Mouse (Mus musculus) adipocyte (in vitro differentiated cells): ENCODE data around the gene Hoxa2.

Experiments
- DNase-seq: peaks from one replicate; pipeline ENCODE4 v3.0.0-alpha.2; 2016; ENCODE audit warnings: low spot score

The Hoxa2 gene

GRCm38 (mm10) chr6:52179690-52180089, 15.1 kb upstream of the Hoxa2 start:
- no peak for DNase-seq

GRCm38 (mm10) chr6:52178918-52179665, 14.5 kb upstream of the Hoxa2 start:
- DNase-seq: no peak

- no peak for DNase-seq
Measured at GRCm38 (mm10) chr6:52177806-52178205, 13.2 kb upstream of the Hoxa2 start.

GRCm38 (mm10) chr6:52177061-52177735, 12.6 kb upstream of the Hoxa2 start, which contains the start of gene 5730596B20Rik:
5730596B20Rik (plus strand) TSS chr6:52177498.
- DNase-seq: no peak

- DNase-seq: no peak
Measured at GRCm38 (mm10) chr6:52176391-52176790, 11.8 kb upstream of the Hoxa2 start.

- DNase-seq: no peak
Measured at GRCm38 (mm10) chr6:52175864-52176263, 11.2 kb upstream of the Hoxa2 start.

- no peak for DNase-seq
Measured at GRCm38 (mm10) chr6:52174968-52175751, 10.5 kb upstream of the Hoxa2 start.

GRCm38 (mm10) chr6:52173648-52174047, 9.0 kb upstream of the Hoxa2 start:
- no peak for DNase-seq

GRCm38 (mm10) chr6:52172501-52172900, 7.9 kb upstream of the Hoxa2 start:
- DNase-seq: peak; percentile 88

- no peak for DNase-seq
Measured at GRCm38 (mm10) chr6:52171938-52172337, 7.3 kb upstream of the Hoxa2 start.

- peak; percentile 65 for DNase-seq
Measured at GRCm38 (mm10) chr6:52171331-52171730, 6.7 kb upstream of the Hoxa2 start.

GRCm38 (mm10) chr6:52170898-52171223, 6.2 kb upstream of the Hoxa2 start:
- DNase-seq: no peak

GRCm38 (mm10) chr6:52170166-52170897, 5.7 kb upstream of the Hoxa2 start:
- no peak for DNase-seq

- DNase-seq: no peak
Measured at GRCm38 (mm10) chr6:52169499-52170165, 5.0 kb upstream of the Hoxa2 start.

GRCm38 (mm10) chr6:52168191-52169055, 3.8 kb upstream of the Hoxa2 start:
- peak; percentile 81 for DNase-seq

- no peak for DNase-seq
Measured at GRCm38 (mm10) chr6:52167736-52168161, 3.1 kb upstream of the Hoxa2 start.

- DNase-seq: no peak
Measured at GRCm38 (mm10) chr6:52167176-52167575, 2.5 kb upstream of the Hoxa2 start.

- DNase-seq: peak; percentile 47
Measured at GRCm38 (mm10) chr6:52166431-52167077, 1.9 kb upstream of the Hoxa2 start.

- DNase-seq: peak; percentile 78
Measured at GRCm38 (mm10) chr6:52165441-52166370, 1.1 kb upstream of the Hoxa2 start.
